ENCODE assay signal across 1 mouse cellular context in the genomic region with DNA sequence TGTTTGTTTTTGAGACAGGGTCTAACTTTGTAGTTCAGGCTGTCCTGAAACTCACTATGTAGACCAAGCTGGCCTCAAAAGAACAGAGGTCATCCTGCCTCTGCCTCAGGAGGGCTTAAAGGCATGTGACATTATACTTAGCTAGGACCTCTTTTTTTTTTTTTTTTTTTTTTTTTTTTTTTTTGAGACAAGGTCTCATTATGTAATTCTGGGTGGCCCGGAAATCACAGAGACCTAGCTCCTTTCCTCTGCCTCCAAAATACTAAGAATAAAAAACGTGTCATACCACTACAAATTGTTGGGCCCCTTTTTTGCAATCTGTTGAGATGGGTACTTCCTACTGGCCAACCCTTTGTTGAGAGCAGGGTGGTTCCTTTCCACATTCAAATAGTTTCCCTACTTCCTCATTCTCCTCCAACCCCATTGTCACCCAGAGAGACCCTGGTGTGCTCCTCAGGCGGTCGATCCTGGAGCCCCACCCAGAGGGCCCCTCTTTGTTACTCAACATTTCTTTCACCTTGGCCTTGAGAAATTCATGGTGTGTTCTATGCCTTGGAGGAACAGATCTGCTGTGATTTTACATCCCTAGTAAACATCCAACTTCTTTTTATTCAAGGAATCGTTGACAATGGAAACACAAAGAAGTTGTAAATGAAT.
TF ChIP-seq lines count a peak whose summit lies in the region.

No protein-coding gene starts in this region.

TF ChIP-seq in CH12.LX, 34 proteins besides CTCF, POLR2A, EP300 and RAD21 (continued from another document):
- TF ChIP-seq IRF4 (IDR thresholded peaks at IDR 0.05; ENCODE audit: low read depth, low read length) = no peak
